Mouse (Mus musculus) layer of hippocampus, postnatal 10 days (tissue): ENCODE data around the gene Aspg. TPM values are rescaled to one million over a fixed set of nuclear protein-coding genes. Genes with fewer than 3 reads are reported as not detected.

Experiments
- DNase-seq, 2 experiments: peaks; one replicate each; pipeline ENCODE4 v3.0.0; 2021; ENCODE audit warnings: low spot score in 2 of 2
- total RNA-seq, 2 experiments: library from RNA; stranded (reverse); gene quantifications; 2 replicates each; pipeline ENCODE4 v1.2.3; 2021

The Aspg gene
- total RNA-seq, 2 experiments from 2014 or later = 1.5 to 2.7 TPM

DNA sequence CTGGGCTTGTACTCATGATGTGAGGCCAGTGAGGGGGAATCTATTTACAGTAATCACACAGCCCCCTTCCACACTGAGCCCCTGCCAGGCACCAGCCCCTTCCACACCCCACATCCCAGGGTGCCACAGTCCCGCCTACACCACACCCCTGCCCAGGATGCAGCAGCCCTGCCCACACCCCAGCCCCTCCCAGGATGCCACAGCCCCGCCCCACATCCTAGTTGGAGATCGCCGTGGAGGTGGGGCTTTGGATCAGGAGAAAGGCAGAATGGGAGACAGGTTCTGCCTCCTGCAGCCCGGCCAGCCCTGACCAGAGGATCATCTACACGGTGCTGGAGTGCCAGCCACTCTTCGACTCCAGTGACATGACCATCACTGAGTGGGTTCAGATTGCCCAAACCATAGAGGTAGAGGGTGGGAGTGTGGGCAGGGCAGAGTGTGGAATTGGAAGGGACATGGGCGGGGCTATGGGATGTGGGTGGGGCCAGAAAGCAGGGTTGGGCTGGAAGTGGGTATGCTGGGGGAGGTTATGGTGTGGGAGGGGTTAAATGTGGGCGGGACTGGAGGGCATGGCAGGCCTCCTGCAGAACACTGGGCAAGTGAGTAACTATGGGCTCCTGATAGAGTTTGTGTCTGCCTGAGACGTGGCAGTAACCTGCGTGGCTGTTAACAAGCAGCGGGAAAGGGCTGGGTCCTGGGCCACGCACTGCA lies 6.4 kb downstream of the Aspg start:
- no peak for DNase-seq

- DNase-seq = peak; percentile 87 to 91
These were observed 7.2 kb downstream of the Aspg start for GRCm38 (mm10) chr12:112113710-112114109.

DNA sequence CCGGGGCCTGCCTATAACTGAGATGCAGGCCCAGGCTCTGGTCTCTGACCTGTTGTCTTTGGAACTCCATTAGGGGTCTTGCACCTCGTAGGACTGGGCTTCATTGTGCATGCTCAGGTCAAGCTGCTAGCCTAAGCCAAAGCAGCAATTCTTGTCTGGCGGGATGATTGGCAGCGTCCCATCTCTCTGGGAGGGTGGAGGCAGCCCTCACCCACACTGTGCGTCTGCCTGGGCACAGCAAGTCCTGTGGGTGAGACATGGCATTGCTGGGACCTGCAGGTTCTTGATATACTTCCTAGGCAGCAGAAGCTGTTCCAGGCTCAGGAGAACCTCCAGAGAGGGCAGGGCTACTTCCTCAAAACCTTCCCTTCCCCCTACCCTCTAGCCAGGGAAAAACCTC lies 10.5 kb downstream of the Aspg start:
- DNase-seq = no peak

DNA sequence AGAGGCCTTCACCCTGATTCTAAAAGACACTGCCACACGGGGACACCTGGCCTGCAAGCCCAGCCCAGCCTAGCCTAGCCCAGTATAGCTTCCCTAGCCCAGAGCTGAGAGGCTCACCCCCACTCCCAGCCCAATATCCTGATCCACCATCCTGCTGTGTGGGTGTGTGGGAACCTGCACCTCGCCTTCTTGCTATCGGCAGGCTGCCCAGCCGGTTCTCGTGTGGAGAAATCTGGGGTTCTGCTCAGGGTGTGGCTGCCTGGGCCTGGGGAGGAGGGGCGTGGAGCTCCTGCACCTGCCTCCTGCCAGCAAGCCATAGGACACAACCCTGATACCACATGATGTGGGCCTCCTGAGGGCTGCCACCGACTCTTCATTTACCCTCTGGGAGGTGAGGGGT lies 11.2 kb downstream of the Aspg start:
- no peak for DNase-seq

DNA sequence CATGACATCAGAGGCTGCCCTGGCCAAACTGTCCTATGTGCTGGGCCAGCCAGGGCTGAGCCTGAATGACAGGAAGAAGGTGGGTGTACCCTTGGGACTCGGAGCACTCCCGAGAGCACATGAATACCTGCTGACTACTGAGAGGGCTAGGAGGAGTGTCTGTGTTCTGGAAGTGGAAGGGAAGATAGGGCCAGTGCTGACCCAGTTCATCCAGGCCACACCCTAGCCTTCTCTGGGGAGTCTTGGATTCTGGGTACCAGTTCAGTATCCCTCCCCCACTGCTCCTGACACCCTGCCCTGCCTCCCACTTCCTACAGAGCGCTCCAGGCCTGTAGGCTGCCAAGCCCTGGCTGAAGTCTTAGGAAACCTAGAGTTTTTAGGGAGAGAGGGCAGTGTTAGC lies 14.7 kb downstream of the Aspg start:
- no peak for DNase-seq

DNA sequence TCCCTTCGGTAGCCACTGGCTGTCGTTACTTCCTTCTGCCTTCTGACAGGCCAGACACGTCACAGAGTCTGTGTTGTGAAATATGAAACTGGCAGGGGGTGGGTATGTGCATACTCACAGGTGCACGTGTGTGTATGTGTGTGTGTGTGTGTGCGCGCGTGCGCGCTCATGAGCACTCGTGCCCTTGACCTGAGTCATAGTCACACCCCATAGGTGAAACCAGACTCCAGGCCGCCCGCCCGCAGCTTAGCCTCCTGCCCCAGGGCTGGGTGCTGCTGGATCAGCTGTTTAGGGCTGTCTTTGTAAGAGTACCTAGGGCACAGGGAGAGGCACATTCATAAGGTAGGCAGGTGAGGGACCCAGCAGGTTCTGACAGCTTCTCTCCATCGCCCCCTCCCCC lies 19.4 kb downstream of the Aspg start:
- DNase-seq = no peak

- no peak for DNase-seq
These were observed 20.6 kb downstream of the Aspg start for GRCm38 (mm10) chr12:112126931-112127635.

DNA sequence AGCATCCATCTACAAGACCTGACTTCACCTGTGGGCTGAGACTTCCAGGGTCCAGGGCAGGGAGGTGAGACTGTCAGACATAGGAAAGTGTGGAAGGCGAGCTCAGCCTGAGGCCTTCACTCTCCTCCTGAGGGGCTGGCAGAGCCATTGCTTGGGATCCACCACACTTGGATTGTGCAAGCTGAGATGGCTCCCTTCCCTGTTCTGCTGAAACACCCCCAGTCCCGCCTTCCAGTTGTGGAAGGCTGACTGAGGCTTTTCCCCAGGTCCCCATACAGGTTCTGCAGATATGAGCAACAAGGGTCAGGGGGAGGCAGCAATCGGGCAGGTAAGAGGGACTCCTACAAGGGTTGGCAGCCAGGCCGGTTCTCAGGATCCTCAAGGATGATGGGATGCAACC lies 22.0 kb downstream of the Aspg start:
- no peak for DNase-seq

- DNase-seq = no peak
These were observed 22.9 kb downstream of the Aspg start for GRCm38 (mm10) chr12:112129300-112129856.

DNA sequence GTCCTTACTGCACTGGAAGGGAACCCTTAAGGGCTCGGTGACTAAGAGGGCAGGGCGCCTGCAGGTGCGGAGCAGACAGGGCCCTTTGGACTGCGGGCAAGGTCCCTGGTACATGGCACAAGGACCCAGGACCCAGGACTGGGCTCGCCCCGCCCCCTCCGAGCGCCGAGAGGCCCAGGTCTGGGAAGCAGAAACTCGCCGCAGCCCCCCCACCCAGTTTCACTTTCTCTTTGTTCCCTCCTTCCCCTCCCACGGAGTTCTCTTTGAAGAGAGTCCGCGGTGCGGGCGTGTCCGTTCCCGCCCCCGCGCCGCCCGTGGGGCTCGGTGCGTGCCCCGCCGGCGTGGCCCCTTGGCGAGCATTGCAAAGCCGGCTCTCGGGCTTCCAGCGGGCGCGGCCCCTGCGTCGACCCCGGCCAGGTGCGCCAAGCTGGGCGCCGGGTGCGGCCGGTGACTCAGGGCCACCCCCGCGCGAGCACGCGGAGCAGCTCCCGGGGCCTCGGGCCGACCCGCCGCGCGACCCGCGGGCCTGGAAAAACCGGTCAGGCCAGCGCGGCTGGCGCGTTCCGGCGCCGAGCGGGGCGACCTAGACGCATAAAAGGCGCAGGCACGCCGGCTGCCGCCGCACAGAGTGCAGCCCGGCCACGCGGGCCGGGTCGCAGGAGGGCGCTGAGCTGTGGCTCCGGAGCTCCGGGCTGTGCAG lies 23.8 kb downstream of the Aspg start:
- DNase-seq = peak; percentile 36 to 37

GRCm38 (mm10) chr12:112130957-112131356 lies 24.5 kb downstream of the Aspg start:
- no peak for DNase-seq

- DNase-seq = peak; percentile 46 to 56
These were observed 33.8 kb downstream of the Aspg start for GRCm38 (mm10) chr12:112140231-112140630.

DNA sequence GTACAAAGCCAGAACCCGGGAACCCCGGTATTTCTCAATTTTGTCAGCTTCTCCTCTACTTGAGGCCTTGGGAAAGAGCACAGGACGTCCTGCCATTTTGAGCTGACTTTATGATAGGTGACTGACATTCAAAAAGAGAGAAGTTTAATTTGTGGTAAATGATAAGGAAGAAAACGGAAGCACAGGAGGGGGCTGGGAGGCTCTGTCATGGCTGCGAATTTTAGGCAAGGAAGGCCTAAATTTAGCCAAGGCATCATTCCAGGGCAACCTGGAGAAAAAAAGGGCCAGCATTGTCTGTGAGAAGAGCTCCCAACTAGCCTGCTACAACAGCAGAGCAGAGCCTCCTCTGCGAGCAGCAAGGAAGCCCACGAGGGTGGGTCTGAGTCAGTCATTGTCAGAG lies 34.3 kb downstream of the Aspg start:
- DNase-seq = no peak

- DNase-seq = peak in 1 of 2 experiments; percentile 28
These were observed 34.8 kb downstream of the Aspg start for GRCm38 (mm10) chr12:112141300-112141699.

DNA sequence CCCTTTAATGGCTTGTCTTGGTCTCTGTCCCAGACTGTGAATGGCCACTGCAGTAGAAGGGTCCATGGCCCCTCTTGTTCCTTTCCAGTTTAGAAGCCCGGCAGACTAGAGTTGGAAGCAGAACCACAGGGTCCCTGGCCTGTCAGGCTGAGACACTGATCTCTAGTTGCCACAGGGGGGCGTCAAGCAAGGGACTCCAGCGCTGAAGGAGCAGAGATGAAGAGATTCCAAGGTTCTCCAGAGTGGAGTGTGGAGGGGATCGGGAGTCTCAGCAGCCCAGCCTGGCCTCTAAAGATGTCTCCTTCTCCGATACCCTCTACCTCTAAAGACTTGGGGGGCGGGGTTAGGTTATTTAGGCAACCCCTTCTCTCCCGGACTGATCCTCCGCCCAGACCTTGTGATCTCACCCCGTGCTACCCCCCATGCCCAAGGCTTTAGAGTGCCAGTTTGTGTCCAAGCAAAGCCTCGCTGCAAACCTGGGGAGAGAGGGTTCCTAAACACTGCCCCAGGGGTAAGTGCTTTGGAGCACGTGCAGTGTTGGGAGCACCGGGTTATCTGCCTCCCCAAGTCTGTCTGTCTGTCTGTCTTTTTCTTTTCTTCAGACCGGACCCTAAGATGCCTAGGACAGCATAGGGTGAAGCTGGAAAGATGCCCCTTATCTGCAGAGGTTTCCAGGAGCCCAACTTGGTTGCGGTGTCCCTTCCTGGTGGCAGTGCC lies 36.8 kb downstream of the Aspg start:
- DNase-seq = peak; percentile 41 to 44

- DNase-seq = peak in 1 of 2 experiments; percentile 45
These were observed 37.3 kb downstream of the Aspg start for GRCm38 (mm10) chr12:112143833-112144201.

- DNase-seq = peak in 1 of 2 experiments; percentile 19
These were observed 38.1 kb downstream of the Aspg start for GRCm38 (mm10) chr12:112144377-112145115.

DNA sequence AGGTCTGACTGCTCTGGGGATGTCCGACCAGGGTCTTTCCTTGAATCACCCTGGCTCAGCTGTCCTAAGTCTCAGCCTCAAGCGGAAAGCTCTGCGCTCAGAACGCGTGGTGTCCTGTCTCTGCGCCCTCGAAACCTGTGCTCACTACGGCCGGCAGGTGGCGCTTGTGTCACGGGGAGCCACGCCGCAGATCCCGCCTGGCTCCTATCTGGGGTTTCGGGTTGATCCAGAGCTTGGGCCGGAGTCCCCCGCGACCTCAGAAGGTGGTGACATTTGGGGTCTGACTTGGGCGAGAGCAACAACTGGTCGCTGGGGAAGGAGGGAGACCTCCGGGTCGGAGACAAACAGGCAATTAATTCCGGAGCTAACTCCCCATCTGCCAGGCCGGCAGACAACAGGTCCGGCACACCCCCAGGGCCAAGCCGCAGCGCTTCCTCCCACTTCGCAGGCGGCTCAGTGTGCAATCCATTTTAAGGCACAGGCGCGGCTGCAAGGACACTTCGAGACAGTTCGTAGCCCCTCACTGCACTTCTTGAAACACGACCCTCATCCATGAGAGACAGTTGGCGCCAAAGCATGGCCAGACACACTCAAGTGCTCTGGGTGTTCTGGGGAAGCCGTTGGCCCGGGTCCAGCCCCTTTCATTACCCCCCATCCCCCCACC lies 38.9 kb downstream of the Aspg start:
- DNase-seq = peak; percentile 90 to 92

DNA sequence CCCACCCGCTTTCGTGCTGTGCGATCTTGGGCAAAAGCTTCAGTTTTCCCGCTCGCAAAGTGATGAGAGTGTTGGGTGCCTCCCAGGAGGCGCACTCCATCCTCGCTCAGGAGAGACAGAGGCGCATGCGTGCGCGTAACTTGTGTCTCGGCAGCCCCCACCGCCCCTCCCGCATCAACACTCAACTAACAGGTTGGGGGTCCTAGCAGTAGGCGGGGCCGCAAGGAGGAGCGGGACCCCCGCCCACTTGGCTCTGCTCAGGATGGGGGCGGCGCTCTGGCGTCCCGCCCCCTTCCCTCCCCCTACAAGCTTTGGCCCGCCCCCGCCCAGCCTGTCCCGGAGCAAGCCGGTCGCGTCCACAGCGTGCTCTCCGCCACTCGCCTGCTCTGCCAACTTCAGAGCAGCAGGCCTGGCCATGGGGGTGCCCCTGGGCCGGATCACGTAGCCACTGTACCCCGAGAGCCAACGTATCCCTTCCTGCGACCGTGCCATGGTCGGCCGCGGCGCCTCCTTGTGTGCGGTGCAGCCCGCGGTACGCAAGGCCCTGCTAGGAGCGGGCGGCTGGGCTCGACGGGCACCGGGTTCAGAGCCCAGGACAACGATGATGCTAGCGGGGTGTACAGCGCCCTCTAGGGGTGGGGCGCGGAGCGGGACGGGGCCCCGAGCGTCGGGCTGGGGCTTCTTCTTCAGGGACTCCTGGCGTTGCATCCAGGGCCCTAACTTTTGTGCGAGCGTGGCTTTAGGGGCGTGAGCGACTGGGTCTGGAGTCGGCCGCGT lies 39.6 kb downstream of the Aspg start, which contains the start of gene Kif26a:
TSS of gene Kif26a (plus strand) at position 334 of the 777 bp plus-strand sequence.
- DNase-seq = peak; percentile 46 to 60
